In genomic region chr2:164857842-164858553, GRCm38 (mm10) we compare ENCODE assay signal across 1 mouse cellular context.
TF ChIP-seq lines count a peak whose summit lies in the region.

No protein-coding gene starts in this region.

TF ChIP-seq in MEL, 35 proteins besides CTCF, POLR2A, EP300 and RAD21 (continued from another document):
- TF ChIP-seq GABPA (IDR thresholded peaks at IDR 0.05; ENCODE audit: low read depth, low read length) (no peak), ELF1 (IDR thresholded peaks at IDR 0.05; ENCODE audit: low read depth, low read length) (no peak), HCFC1 (IDR thresholded peaks at IDR 0.05; ENCODE audit: low read depth, low read length) (no peak)
